Mouse (Mus musculus) adrenal gland, adult 8-10 months (tissue): ENCODE results near the gene Nup214. TPM values are rescaled to one million over a fixed set of nuclear protein-coding genes. Genes with fewer than 3 reads are reported as not detected.

Source experiments
- DNase-seq: peaks from one replicate; pipeline ENCODE4 v3.0.0; 2022
- microRNA-seq, 2 experiments: library from miRNA; unstranded; fragments of <30 nt; microRNA quantifications; one replicate each; pipeline ENCODE4 v1.2.0; 2022
- total RNA-seq, 4 experiments: library from RNA; stranded (reverse); gene quantifications; 2 replicates each; pipeline ENCODE4 v1.2.4; 2022

Gene Nup214
- total RNA-seq, 4 experiments from 2014 or later = 64.9 to 70.7 (median 69.0) TPM

DNA sequence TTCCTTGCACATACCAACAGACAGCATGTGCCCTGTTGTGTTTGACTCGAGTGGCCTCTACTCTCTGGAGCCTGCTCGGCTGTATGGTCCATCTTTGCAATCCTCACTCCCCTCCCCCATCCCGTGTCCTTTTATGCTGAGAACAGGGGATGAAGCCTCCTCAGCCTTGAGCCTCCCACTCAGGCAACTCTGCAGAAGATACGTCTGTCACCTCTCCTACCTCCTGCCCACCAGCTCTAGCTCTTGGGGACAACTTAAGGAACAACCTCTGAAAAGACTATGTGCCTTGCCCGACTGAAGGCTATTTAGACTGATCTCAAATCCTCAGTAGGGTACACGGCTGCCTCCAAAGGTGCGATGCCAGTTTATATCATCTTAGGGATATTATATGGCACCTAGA, 129.3 kb downstream of the Nup214 start:
- no peak for DNase-seq

Small RNA genes within 50 kb of the gene (microRNA-seq; reads per million reads assigned to microRNA genes)
- 0.53 to 1.7 reads per million in 2 experiments for gene Mir7674

Other genes with a start within 250 kb of the Nup214 start
- gene Qrfp, start 163.9 kb upstream of the Nup214 start, total RNA-seq = not detected
- gene Fibcd1, start 128.4 kb upstream of the Nup214 start, total RNA-seq = under 1 TPM; 0.09 to 0.13 (median 0.11) TPM
- gene Lamc3, start 87.1 kb upstream of the Nup214 start, total RNA-seq = 10 to 100 TPM; 18.8 to 22.1 (median 20.7) TPM
- gene Aif1l, start 24.3 kb upstream of the Nup214 start, total RNA-seq = 10 to 100 TPM; 69.5 to 91.7 (median 75.3) TPM
- 1 to 10 TPM in 3 of 4 experiments, under 1 TPM in 1; 0.59 to 3.9 (median 2.6) TPM for gene Fam78a, start 110.4 kb downstream of the Nup214 start, total RNA-seq
- gene Plpp7, start 121.1 kb downstream of the Nup214 start, total RNA-seq = 1 to 10 TPM; 5.5 to 9.0 (median 6.5) TPM
- 100 to 1,000 TPM; 140 to 182 (median 166) TPM for gene Prrc2b, start 176.6 kb downstream of the Nup214 start, total RNA-seq